Mouse (Mus musculus) lung, adult 2 months (tissue): ENCODE measurements around the gene Perm1.

ENCODE experiments used
- CTCF ChIP-seq: fragments of 200-500 bp; IDR thresholded peaks from 2 replicates; pipeline ENCODE4 v1.5.1; 2011; ENCODE audit warnings: mild to moderate bottlenecking, low read length, control low read depth; ENCODE audit not compliant: insufficient read depth
- POLR2A ChIP-seq: fragments of 200-500 bp; IDR thresholded peaks from 2 replicates; pipeline ENCODE4 v1.6.1; 2011; ENCODE audit warnings: low read depth, mild to moderate bottlenecking, control low read depth, low read length, borderline replicate concordance; ENCODE audit errors: extremely low read depth

- TF ChIP-seq CTCF (no peak), POLR2A (no peak)
These were observed 31.2 kb upstream of the Perm1 start for GRCm38 (mm10) chr4:156184291-156184954.
